Mouse (Mus musculus) hindbrain, embryonic 14.5 days (tissue): Measurements from ENCODE around the gene Msrb3. TPM values are rescaled to one million over a fixed set of nuclear protein-coding genes. Genes with fewer than 3 reads are reported as not detected.

Source experiments
- ATAC-seq: fragments of 200-750 bp; cut with Nextera tagmentation; 2 replicates; pipeline ENCODE4 v1.8.0; 2017; ENCODE audit warnings: moderate number of reproducible peaks, mild to moderate bottlenecking, moderate TSS enrichment, moderate library complexity; ENCODE audit not compliant: low FRiP score
- DNase-seq: peaks from one replicate; pipeline ENCODE4 v3.0.0-alpha.2; 2015; ENCODE audit warnings: low spot score
- H3K27ac ChIP-seq: fragments of 300-500 bp; sonication (generic); 2 replicates; pipeline ENCODE4 v1.5.1; 2014; ENCODE audit warnings: mild to moderate bottlenecking, moderate library complexity
- H3K27me3 ChIP-seq: fragments of 300-500 bp; sonication (generic); 2 replicates; pipeline ENCODE4 v1.6.1; 2014; ENCODE audit warnings: mild to moderate bottlenecking, low read length, mixed read lengths; ENCODE audit not compliant: control insufficient read depth, insufficient read depth
- H3K36me3 ChIP-seq: fragments of 300-500 bp; sonication (generic); replicated peaks from 2 replicates; pipeline ENCODE4 v1.6.1; 2014; ENCODE audit not compliant: control insufficient read depth, insufficient read depth
- H3K4me1 ChIP-seq: fragments of 300-500 bp; sonication (generic); replicated peaks from 2 replicates; pipeline ENCODE4 v1.6.1; 2014; ENCODE audit warnings: antibody characterized with exemption, low read length, mixed read lengths; ENCODE audit not compliant: control insufficient read depth, insufficient read depth
- H3K4me2 ChIP-seq: fragments of 300-500 bp; sonication (generic); replicated peaks from 2 replicates; pipeline ENCODE4 v1.6.1; 2014; ENCODE audit warnings: mild to moderate bottlenecking, moderate library complexity
- H3K4me3 ChIP-seq: fragments of 300-500 bp; sonication (generic); replicated peaks from 2 replicates; pipeline ENCODE4 v1.5.1; 2014; ENCODE audit warnings: mild to moderate bottlenecking, low read length
- H3K9ac ChIP-seq: fragments of 300-500 bp; sonication (generic); 2 replicates; pipeline ENCODE4 v1.6.1; 2014
- H3K9me3 ChIP-seq: fragments of 300-500 bp; sonication (generic); 2 replicates; pipeline ENCODE4 v1.6.1; 2016; ENCODE audit warnings: low read length; ENCODE audit not compliant: control insufficient read depth
- WGBS: fragments of 180-500 bp; shearing (Covaris S2); extraction: QIAGEN DNeasy Blood & Tissue Kit; methylation state at CpG from one replicate; pipeline ENCODE4 v1.1.7; 2014; 5-methylcytosine and 5-hydroxymethylcytosine counted together
- polyA plus RNA-seq: library from polyadenylated mRNA; unstranded; fragments of >200 nt; fragmentation: Nextera tagmentation; extraction: Ambion mirVana; gene quantifications from 2 replicates; pipeline ENCODE4 v1.2.1, GENCODE M21; 2014

The Msrb3 gene
- polyA plus RNA-seq, 1 experiment from 2014 or later: 1.3 TPM

- DNase-seq (no peak), ATAC-seq (no peak)
- no peak overlapping the region for H3K9ac ChIP-seq
- no peak overlapping the region for H3K4me2 ChIP-seq
- 96% methylated on average over 8 of the region's 8 CpGs for WGBS
- no peaks in the 10 kb centered on the region for H3K27me3 ChIP-seq
- 0 out of 2 replicates have a peak, but pooled peaks cover 2% of the 10 kb centered on the region for H3K4me1 ChIP-seq
- 0 out of 2 replicates have a peak, but pooled peaks cover 4% of the 10 kb centered on the region for H3K9me3 ChIP-seq
- H3K36me3 ChIP-seq: no peaks in the 10 kb centered on the region
- no peak overlapping the region for H3K27ac ChIP-seq
- H3K4me3 ChIP-seq: no peak overlapping the region
Measured at GRCm38 (mm10) chr10:120888531-120888930, 10.4 kb downstream of the Msrb3 start.

GRCm38 (mm10) chr10:120884220-120884619 is 14.7 kb downstream of the Msrb3 start:
- H3K27me3 ChIP-seq: no peaks in the 10 kb centered on the region
- no peak overlapping the region for H3K4me3 ChIP-seq
- H3K9ac ChIP-seq: no peak overlapping the region
- no peak for DNase-seq
- no peak overlapping the region for H3K4me2 ChIP-seq
- 94% methylated on average over 14 of the region's 14 CpGs for WGBS
- no peak overlapping the region for H3K27ac ChIP-seq
- ATAC-seq: no peak
- no peaks in the 10 kb centered on the region for H3K9me3 ChIP-seq
- peaks cover 5% of the 10 kb centered on the region; the same call in 1 of the 2 replicates for H3K4me1 ChIP-seq
- H3K36me3 ChIP-seq: no peaks in the 10 kb centered on the region

- DNase-seq (no peak), ATAC-seq (no peak)
- Histone ChIP-seq H3K4me1 (peaks cover 5% of the 10 kb centered on the region; the same call in 1 of the 2 replicates), H3K27me3 (no peaks in the 10 kb centered on the region), H3K9me3 (no peaks in the 10 kb centered on the region), H3K9ac (0 out of 2 replicates have a peak overlapping the region, but pooled peaks have one; percentile 45), H3K27ac (no peak overlapping the region), H3K36me3 (no peaks in the 10 kb centered on the region), H3K4me2 (peak overlapping the region; percentile 67; the same call in 1 of the 2 replicates), H3K4me3 (no peak overlapping the region)
- WGBS: 54% methylated on average over 4 of the region's 4 CpGs
Measured at GRCm38 (mm10) chr10:120883732-120884131, 15.2 kb downstream of the Msrb3 start.

- Histone ChIP-seq H3K9ac (peak overlapping the region; percentile 45), H3K9me3 (no peaks in the 10 kb centered on the region), H3K27ac (no peak overlapping the region; the same call in 1 of the 2 replicates), H3K36me3 (no peaks in the 10 kb centered on the region), H3K27me3 (no peaks in the 10 kb centered on the region), H3K4me3 (peak overlapping the region; percentile 26), H3K4me1 (peaks cover 5% of the 10 kb centered on the region; the same call in 1 of the 2 replicates), H3K4me2 (peak overlapping the region; percentile 67)
- DNase-seq: no peak
- WGBS: under 1% methylated on average over 7 of the region's 7 CpGs
- ATAC-seq: peak; percentile 34; the same call in 1 of the 2 replicates
Measured at GRCm38 (mm10) chr10:120883069-120883415, 15.9 kb downstream of the Msrb3 start.

- H3K9ac ChIP-seq: peak overlapping the region; percentile 45
- peak; percentile 76 for DNase-seq
- H3K4me2 ChIP-seq: peak overlapping the region; percentile 67
- peak overlapping the region; percentile 49; the same call in 1 of the 2 replicates for H3K27ac ChIP-seq
- peaks cover 5% of the 10 kb centered on the region; the same call in 1 of the 2 replicates for H3K4me1 ChIP-seq
- ATAC-seq: peak; percentile 91
- no peaks in the 10 kb centered on the region for H3K27me3 ChIP-seq
- H3K9me3 ChIP-seq: no peaks in the 10 kb centered on the region
- no peaks in the 10 kb centered on the region for H3K36me3 ChIP-seq
- peak overlapping the region; percentile 26 for H3K4me3 ChIP-seq
- WGBS: 11% methylated on average over 17 of the region's 17 CpGs
Measured at GRCm38 (mm10) chr10:120882347-120883068, 16.4 kb downstream of the Msrb3 start.

GRCm38 (mm10) chr10:120876549-120877270 is 22.2 kb downstream of the Msrb3 start:
- WGBS: 77% methylated on average over 20 of the region's 20 CpGs

GRCm38 (mm10) chr10:120875672-120876463 is 23.0 kb downstream of the Msrb3 start:
- no peak overlapping the region for H3K27ac ChIP-seq
- WGBS: 21% methylated on average over 26 of the region's 26 CpGs
- no peaks in the 10 kb centered on the region for H3K9me3 ChIP-seq
- no peak overlapping the region for H3K9ac ChIP-seq
- ATAC-seq: peak; percentile 51
- no peak overlapping the region for H3K4me3 ChIP-seq
- H3K4me2 ChIP-seq: peak overlapping the region; percentile 45
- H3K27me3 ChIP-seq: no peaks in the 10 kb centered on the region
- DNase-seq: peak; percentile 96
- no peaks in the 10 kb centered on the region for H3K36me3 ChIP-seq
- peaks cover 4% of the 10 kb centered on the region; the same call in 1 of the 2 replicates for H3K4me1 ChIP-seq

More at GRCm38 (mm10) chr10:120876549-120877270, 22.2 kb downstream of the Msrb3 start:
- Histone ChIP-seq H3K27me3 (no peaks in the 10 kb centered on the region), H3K4me2 (no peak overlapping the region), H3K36me3 (no peaks in the 10 kb centered on the region), H3K4me1 (peaks cover 4% of the 10 kb centered on the region; the same call in 1 of the 2 replicates), H3K4me3 (no peak overlapping the region), H3K9me3 (no peaks in the 10 kb centered on the region), H3K27ac (no peak overlapping the region), H3K9ac (no peak overlapping the region)
- DNase-seq: no peak
- no peak for ATAC-seq

- Histone ChIP-seq H3K27me3 (no peaks in the 10 kb centered on the region), H3K36me3 (no peaks in the 10 kb centered on the region), H3K9me3 (no peaks in the 10 kb centered on the region), H3K27ac (no peak overlapping the region), H3K4me1 (peaks cover 4% of the 10 kb centered on the region; the same call in 1 of the 2 replicates), H3K4me3 (no peak overlapping the region), H3K4me2 (no peak overlapping the region), H3K9ac (no peak overlapping the region)
- ATAC-seq (no peak), DNase-seq (no peak)
- WGBS: 78% methylated on average over 12 of the region's 12 CpGs
Measured at GRCm38 (mm10) chr10:120874261-120874660, 24.6 kb downstream of the Msrb3 start.
